Mouse (Mus musculus) embryonic fibroblast, embryonic 13.5 days (primary cell): Measurements from ENCODE around the gene Synpr.

Experiments used
- CTCF ChIP-seq: IDR thresholded peaks from 2 replicates; pipeline ENCODE4 v1.5.1; 2011; ENCODE audit warnings: mild to moderate bottlenecking, control low read depth, low read length, moderate library complexity, borderline replicate concordance; ENCODE audit not compliant: insufficient read depth
- POLR2A ChIP-seq: IDR thresholded peaks from 2 replicates; pipeline ENCODE4 v1.6.1; 2011; ENCODE audit warnings: low read depth, mild to moderate bottlenecking, control low read depth, low read length, moderate library complexity

- no peak for TF ChIP-seq POLR2A
- no peak for TF ChIP-seq CTCF
These were observed 270.1 kb downstream of the Synpr start for GRCm38 (mm10) chr14:13554631-13555030.
